Mouse (Mus musculus): ENCODE results near the gene Lrig2. TPM values are rescaled to one million over a fixed set of nuclear protein-coding genes. Genes with fewer than 3 reads are reported as not detected.
"Not testable (repeated sequence)": the region's sequence is repeated elsewhere in the genome, so short reads cannot be mapped to it uniquely, and the experiment has no call there.

Gene Lrig2
- total RNA-seq, 2 experiments from 2014 or later, result 28.1 to 34.3 TPM

GRCm38 (mm10) chr3:104441435-104441834 lies 70.3 kb downstream of the Lrig2 start:
- intact Hi-C loops (cut with DNase I), result loop anchor here (5.0 to 10.0 kb wide), 3 partner anchors 339 to 527 kb away; partner anchors contain the start of gene Rsbn1
- DNase-seq (ENCODE audit: low spot score in 2 of 2), result no peak

DNA sequence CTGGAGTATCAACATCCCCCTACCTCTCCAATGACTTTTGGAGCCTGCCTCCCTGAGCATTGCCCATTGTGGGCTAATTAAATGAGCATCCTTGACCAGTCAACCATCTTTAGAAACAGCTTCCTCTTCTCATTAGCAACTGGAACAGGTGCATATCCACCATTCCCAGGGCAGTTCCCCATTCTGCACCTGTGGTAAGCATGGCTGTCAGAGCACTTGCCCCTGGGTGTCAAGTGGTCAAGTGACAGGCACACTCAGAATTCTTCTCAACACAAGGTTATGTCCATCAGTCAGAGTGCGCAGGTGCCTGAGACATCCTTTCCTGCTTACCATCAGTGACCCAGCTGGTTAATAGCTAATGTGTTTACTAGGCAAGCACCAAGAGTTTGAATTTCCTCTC lies 72.9 kb downstream of the Lrig2 start:
- intact Hi-C loops (cut with DNase I), result no loop called here

DNA sequence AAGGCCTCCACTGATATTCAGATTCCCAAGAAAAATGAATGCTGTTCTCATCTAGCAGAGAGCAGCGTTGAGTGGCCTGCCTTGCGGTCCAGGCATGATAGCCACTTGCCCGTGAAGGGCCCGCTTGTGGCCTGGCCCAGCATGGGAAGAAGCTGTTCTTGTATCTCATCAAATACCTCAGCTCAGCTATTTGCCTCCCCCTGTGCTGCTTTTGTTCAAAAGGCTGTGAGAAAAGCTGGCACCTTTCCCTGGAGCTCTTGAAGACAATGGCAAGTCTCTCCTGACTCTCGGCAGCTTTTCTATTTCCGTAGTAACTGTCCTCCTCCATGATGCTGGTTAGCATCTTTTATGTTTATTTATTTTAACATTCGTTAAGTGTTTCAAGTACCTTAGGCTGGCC lies 74.1 kb downstream of the Lrig2 start:
- DNase-seq (ENCODE audit: low spot score in 2 of 2), result no peak
- intact Hi-C loops (cut with DNase I), result no loop called here

More for the DNA sequence above, 72.9 kb downstream of the Lrig2 start:
- no peak for DNase-seq (ENCODE audit: low spot score in 2 of 2)

- DNase-seq (ENCODE audit: low spot score in 2 of 2), result no peak
- intact Hi-C loops (cut with DNase I), result loop anchor here (2.0 kb wide), 1 partner anchor 215 kb away; the partner anchor contains the start of gene Magi3
Measured at GRCm38 (mm10) chr3:104435947-104436346, 75.8 kb downstream of the Lrig2 start.

- no peak for DNase-seq (ENCODE audit: low spot score in 2 of 2)
- intact Hi-C loops (cut with DNase I), result loop anchor here (2.0 to 5.0 kb wide), 3 partner anchors 52 to 213 kb away; partner anchors contain the start of gene Magi3
Measured at GRCm38 (mm10) chr3:104434246-104434696, 77.4 kb downstream of the Lrig2 start.

DNA sequence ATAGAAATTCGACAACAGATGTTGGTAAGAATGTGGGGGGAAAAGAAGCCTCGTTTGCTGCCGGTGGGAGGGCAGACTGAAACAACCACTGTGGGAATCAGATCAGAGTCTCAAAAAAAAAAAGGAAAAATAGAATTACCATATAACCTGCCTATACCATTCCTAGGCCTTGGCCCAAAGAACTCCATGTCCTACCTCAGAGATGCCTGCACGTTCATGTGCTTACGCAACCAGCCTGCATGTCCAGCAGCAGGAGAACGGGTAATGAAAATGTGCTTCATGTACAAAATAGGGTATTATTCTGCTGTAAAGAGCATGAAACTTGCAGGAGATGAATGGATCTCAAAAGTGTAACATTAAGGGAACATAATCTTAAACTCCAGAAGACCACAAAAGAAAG lies 79.1 kb downstream of the Lrig2 start:
- DNase-seq (ENCODE audit: low spot score in 2 of 2), result no peak

DNA sequence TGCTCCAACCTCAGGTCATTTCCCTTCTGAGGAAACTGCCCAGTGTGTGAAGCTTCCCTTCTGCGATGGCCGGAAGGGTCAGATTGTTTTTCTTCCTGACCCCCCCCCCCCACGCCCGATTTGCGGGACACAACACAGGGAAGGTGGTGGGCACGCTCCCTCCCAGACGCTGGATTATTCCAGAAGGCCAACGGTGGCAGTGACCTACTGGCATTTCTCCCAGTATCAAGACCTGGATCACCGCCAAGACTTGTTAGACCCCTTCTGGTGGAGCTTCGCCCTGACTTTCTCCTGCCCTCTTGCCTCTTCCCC lies 79.9 kb downstream of the Lrig2 start:
- DNase-seq (ENCODE audit: low spot score in 2 of 2), result no peak
- intact Hi-C loops (cut with DNase I), result loop anchor here (5.0 kb wide), 2 partner anchors 50 to 85 kb away; no protein-coding TSS in a partner anchor

More for the DNA sequence above, 79.1 kb downstream of the Lrig2 start:
- intact Hi-C loops (cut with DNase I), result loop anchor here (5.0 kb wide), 2 partner anchors 50 to 85 kb away; no protein-coding TSS in a partner anchor

DNA sequence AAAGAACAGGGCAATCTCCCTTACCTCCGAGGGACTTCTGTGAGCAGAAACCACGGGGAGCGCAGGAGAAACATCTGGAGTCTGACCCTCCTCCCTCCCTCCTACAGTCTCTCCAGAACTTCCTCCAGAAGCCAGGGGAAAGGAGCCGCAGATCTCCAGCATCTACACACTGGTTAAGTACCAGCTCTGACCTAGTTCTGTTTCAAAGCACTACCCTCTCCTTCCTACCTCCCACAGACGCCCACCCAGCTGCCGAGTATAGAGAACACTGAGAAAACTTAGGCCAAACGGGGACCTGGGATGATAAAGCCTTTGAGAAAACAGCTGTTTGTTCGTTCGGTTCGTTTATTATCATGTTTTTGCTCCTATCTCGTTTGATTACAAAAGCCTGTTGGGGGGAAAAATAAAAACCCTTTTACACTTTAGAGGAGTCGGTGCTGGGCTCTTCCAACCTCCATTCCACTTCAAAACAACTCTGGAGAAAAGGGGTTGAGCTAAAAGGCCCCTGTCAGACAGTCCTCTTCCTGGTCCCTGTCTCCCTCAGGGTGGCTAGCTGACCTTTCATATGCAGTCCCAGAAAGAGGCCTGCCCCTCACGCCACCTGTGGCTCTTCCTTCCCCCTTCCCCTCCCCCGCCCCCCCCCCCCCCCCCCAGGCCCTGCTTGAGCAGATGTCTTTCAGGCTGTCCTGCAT lies 80.4 kb downstream of the Lrig2 start:
- peak; percentile 20 to 82 for DNase-seq (ENCODE audit: low spot score in 2 of 2)
- intact Hi-C loops (cut with DNase I), result loop anchor here (5.0 kb wide), 2 partner anchors 49 to 84 kb away; no protein-coding TSS in a partner anchor

- DNase-seq (ENCODE audit: low spot score in 2 of 2); intact Hi-C loops (cut with DNase I): not testable (repeated sequence)
Measured at GRCm38 (mm10) chr3:104427354-104427753, 84.4 kb downstream of the Lrig2 start.

- intact Hi-C loops (cut with DNase I), result no loop called here
- DNase-seq (ENCODE audit: low spot score in 2 of 2), result no peak
Measured at GRCm38 (mm10) chr3:104424346-104424745, 87.4 kb downstream of the Lrig2 start.

DNA sequence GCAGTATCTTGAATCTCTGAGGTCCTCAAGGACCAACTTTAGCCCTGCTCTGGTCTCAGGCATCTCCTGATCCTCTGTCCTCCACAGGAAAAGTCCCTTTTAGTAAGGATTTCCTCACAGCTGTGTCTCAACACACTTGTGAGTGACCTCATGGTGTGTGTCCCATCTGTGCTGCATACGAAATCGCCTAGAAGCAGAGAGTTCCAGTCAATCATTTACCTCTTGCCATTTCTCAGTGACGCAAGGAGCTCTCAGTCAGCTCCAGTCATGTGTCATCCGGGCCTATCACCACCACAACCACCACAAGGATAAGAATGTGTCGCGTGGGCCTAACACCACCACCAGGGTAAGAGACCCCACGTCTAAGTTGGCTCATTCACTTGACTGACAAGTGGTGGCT lies 90.8 kb downstream of the Lrig2 start:
- DNase-seq (ENCODE audit: low spot score in 2 of 2), result no peak
- intact Hi-C loops (cut with DNase I), result no loop called here

GRCm38 (mm10) chr3:104419990-104420389 lies 91.7 kb downstream of the Lrig2 start:
- no peak for DNase-seq (ENCODE audit: low spot score in 2 of 2)
- intact Hi-C loops (cut with DNase I), result no loop called here

GRCm38 (mm10) chr3:104416806-104417205 lies 94.9 kb downstream of the Lrig2 start:
- DNase-seq (ENCODE audit: low spot score in 2 of 2), result no peak
- intact Hi-C loops (cut with DNase I), result no loop called here

DNA sequence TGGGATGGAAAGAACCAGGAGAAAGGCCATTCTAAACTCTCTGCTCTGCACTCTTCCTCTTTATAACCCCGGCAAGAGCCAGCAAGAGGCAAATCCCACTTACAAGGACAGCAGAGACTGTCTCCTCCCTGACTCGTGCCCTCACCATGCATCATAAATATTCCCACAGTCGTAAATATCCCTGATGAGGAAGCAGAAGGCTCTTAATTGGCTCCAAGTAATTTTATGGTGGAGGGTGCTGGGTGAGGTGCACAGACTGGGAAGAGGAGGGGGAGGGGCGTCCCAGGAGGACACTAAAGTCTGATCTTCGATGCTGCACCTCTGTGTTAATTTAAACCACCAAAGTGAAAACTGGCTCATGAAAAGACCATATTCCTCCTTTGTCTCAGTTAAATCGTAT lies 99.2 kb downstream of the Lrig2 start:
- DNase-seq (ENCODE audit: low spot score in 2 of 2), result no peak

DNA sequence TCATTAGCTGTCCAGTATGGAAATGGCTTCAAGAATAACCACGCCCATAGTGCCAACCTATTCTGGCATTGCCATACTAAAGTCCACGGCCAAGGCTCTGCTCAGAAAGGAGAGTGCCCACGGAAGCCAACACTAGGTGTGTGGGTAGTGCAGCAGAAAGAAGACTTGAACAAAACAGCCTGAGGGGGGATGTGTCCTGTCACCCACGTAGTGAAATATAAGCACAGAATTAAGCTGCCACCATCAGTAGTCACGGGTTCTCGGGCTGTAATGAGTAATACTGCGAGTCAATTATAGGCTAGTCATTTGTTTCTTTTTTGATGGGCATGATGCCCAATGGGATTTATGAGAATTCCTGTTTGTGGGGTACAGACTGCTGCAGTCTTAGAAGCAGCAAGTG lies 104.2 kb downstream of the Lrig2 start:
- intact Hi-C loops (cut with DNase I), result no loop called here

More for the DNA sequence above, 99.2 kb downstream of the Lrig2 start:
- intact Hi-C loops (cut with DNase I), result no loop called here

DNA sequence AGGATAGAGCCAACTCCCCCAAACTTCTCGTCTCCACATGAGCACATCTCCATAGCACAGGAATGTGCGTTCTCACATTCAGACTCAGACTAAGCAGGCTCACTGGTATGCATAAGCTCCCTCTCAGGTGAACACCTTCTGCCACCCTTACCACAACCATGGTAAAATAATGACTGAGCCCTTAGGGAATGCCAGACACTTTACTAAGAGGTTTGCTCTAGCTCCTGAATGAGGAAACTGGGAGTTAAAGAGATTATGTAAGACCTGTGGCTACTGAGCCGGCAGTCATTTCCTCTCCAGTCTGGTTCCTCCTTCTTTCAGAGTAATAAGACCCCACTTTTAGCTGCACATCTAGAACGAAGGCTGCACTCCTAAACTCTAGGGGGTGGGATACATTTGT lies 108.1 kb downstream of the Lrig2 start:
- DNase-seq (ENCODE audit: low spot score in 2 of 2), result no peak
- intact Hi-C loops (cut with DNase I), result no loop called here

More for the DNA sequence above, 104.2 kb downstream of the Lrig2 start:
- peak in 1 of 2 experiments; percentile 70 for DNase-seq (ENCODE audit: low spot score in 2 of 2)

DNA sequence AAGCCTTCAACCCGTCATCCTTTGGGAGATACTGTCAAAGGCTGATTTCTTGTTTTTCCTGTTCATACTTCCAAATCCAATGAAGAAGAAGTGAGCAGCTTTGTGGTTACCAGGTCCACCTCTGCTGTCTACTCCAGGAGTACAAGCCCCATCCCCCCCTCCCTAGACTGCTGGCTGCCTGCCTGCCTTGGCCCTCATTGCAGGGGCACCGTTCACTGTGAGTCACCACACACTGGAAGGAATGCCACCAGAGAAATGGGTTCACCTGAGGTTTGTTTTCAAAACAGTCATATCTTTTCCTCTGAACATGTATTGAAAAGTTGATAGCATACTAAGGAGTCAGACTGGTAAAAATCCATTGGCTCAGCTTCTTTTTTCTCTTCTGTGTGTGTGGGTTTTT lies 110.5 kb downstream of the Lrig2 start:
- intact Hi-C loops (cut with DNase I), result no loop called here
- no peak for DNase-seq (ENCODE audit: low spot score in 2 of 2)

DNA sequence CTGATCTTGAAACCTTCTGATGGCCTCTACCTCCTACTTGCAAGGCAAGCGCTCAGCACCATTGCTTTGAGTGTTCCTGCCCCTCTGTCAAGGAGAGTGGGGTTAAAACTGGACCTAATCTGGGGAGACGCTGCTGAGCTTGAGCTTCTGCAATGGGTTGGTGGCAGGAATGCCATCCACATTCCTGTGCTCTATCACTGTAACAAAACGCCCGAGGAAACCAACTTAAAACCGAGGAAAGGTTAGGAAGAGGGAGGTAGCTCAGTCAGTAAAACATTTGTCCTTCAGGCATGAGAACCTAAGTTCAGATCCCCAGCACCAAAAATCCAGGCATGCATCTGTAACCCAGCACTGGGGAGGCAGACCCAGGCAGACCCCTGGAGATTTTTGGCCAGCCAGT lies 111.6 kb downstream of the Lrig2 start:
- intact Hi-C loops (cut with DNase I), result no loop called here
- DNase-seq (ENCODE audit: low spot score in 2 of 2), result no peak

GRCm38 (mm10) chr3:104399296-104400045 lies 112.2 kb downstream of the Lrig2 start:
- no peak for DNase-seq (ENCODE audit: low spot score in 2 of 2)
- intact Hi-C loops (cut with DNase I), result no loop called here

DNA sequence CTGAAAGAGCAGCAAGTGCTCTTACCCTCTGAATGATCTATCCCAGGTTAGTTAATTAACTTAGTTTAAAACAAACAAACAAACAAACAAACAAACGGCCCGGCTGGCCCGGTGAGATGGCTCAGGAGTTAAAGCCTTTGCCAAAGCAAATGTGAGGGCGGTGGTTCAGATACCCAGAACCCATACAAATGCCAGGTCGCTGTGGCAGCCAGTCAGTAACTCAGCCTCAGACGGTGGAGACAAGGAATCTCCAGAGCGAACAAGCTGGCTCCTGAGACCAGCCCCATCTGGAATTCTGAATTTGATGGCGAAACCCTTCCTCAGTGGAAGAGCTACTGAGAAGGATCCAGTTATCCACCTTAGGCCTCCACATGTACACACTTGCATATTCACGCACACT lies 114.4 kb downstream of the Lrig2 start:
- intact Hi-C loops (cut with DNase I), result no loop called here
- DNase-seq (ENCODE audit: low spot score in 2 of 2), result no peak

GRCm38 (mm10) chr3:104396736-104397081 lies 115.0 kb downstream of the Lrig2 start:
- no peak for DNase-seq (ENCODE audit: low spot score in 2 of 2)
- intact Hi-C loops (cut with DNase I), result no loop called here

Data from left cerebral cortex, postnatal 25 days (tissue).